Mouse (Mus musculus) ES-E14 (cell line): ENCODE results near the gene Abcc3.

Experiments used
- CHD2 ChIP-seq: IDR thresholded peaks from 2 replicates; pipeline ENCODE4 v1.6.1; 2014; ENCODE audit warnings: mild to moderate bottlenecking, low read depth, low read length, inconsistent platforms
- HCFC1 ChIP-seq: IDR thresholded peaks from 2 replicates; pipeline ENCODE4 v1.6.1; 2012; ENCODE audit warnings: low read length, inconsistent platforms, borderline replicate concordance; ENCODE audit not compliant: insufficient read depth
- MAFK ChIP-seq: IDR thresholded peaks from 2 replicates; pipeline ENCODE4 v1.6.1; 2014; ENCODE audit warnings: mild to moderate bottlenecking, low read depth, low read length, inconsistent platforms; ENCODE audit not compliant: insufficient read depth
- ZC3H11A ChIP-seq: IDR thresholded peaks from 2 replicates; pipeline ENCODE4 v1.6.1; 2012; ENCODE audit warnings: low read depth, mild to moderate bottlenecking, inconsistent platforms, low read length, borderline replicate concordance
- ZNF384 ChIP-seq: IDR thresholded peaks from 2 replicates; pipeline ENCODE4 v1.6.1; 2012; ENCODE audit warnings: low read depth, low read length, inconsistent platforms

DNA sequence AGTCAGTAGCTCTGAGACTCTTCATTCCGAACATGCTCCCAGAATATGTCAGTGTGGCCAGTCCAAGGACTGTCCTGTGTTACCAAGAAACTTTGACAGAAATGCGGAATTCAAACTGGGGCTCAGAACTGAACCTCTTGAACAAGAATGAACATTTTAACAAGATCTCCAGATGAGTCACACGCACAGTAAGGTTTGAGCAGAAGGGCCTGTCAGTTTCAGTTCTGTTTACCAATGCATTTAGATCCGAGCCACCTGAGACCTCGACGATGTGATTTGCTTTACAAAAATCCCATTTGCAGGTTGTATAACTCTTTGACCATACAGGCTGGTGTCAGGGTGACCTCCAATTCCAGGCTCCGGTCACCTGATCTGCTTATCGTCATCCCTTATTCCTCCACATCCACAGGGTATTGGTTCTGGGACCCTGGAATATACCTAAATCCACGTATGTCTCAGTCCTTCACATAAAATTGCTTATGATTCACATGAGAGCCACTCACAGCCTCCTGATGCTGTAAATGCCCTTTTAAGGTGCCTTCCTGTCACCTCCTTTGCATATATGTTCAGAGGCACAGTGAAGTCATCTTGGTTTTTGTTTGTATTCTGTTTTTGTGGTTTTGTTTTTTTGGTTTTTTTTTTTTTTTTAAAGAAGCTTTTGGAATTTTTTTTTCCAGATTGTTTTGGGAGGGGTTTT is 37.1 kb downstream of the Abcc3 start:
- TF ChIP-seq MAFK = no peak
- TF ChIP-seq ZC3H11A = no peak
- TF ChIP-seq HCFC1 = no peak
- no peak for TF ChIP-seq ZNF384
- no peak for TF ChIP-seq CHD2
